Mouse (Mus musculus) spleen, postnatal 36 days (tissue): ENCODE results near the gene Olfr194.
"Not testable (repeated sequence)": the region's sequence is repeated elsewhere in the genome, so short reads cannot be mapped to it uniquely, and the experiment has no call there.

Source experiments
- DNase-seq, 2 experiments: peaks; one replicate each; pipeline ENCODE4 v3.0.0; 2022; ENCODE audit warnings: low spot score in 2 of 2, mixed read lengths in 1 of 2

Gene Olfr194

DNA sequence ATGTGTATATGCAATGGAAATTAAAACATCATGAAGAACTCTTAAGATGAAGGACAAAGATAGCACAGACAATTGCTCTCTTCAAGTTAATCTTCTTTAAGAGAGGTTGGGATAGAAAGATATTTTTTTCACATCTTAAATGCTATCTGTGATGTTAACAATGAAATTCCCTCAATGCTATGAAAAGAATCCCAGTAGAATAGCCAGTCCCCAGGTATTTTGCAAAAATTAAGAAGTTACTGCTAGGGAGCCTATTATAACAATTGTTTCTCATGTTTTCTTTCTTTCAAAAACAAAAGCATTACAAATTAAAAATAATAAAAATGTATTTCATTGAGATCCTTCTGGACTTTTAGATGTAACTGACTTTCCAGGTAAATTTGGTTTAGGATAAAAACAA, at the start of gene Olfr194:
TSS of gene Olfr194 (minus strand) at position 101 of the 400 bp plus-strand sequence.
- DNase-seq, result no peak

DNA sequence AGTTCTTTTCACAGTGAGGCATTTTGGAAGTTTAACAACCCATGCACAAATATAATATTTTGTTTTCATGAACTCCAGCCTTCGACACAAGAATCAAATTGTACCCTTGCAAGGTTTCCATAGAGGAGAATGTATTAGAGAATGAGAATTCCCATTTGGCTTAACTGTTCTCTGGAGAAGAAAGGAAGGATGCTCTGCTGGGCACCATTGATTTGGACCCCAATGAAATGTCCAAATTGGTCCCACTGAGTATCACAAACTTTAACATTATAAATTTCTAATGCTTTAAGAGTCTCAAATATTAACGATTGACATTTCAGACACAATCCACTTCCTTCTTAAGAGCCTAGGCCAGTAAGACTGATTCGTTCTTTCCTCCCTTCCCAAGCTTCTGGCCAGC, 49.5 kb upstream of the Olfr194 start, which contains the start of gene Olfr196:
TSS of gene Olfr196 (minus strand) at position 101 of the 400 bp plus-strand sequence.
- no peak for DNase-seq

DNA sequence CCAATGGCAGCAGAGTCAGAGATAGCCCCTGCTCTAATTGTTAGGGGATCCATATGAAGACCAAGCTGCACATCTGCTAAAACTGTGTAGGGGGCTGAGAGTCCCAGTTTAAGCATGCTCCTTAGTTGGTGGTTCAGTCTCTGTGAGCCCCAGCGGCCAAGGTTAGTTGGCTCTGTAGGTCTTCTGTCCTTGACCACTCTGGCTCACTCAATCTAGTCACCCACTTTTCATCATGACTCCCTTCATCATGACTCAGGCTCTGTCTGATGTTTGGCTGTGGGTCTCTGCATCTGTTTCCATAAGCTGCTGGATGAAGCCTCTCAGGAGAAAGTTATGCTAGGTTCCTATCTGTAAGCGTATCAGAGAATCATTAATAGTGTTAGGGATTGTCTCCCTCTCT, 31.1 kb upstream of the Olfr194 start:
- DNase-seq, result no peak

DNA sequence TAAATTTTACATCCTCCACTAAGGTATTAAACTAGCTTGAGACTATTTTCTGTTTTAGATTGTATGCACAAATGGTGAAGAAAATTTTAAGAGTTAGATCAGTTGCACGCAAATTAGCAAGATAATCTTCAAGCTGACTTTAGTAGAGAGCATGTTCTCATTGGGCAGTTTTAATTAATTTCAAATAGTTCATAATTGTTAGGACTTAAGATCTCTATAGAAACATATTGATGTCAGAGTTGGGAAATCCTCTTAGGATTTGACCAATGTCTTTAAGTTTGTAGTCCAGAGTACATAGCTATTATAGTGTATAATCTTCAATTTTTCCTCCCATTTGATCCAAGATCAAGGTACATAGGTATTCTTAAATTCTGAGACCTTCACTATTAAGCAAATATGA, 25.9 kb upstream of the Olfr194 start, which contains the start of gene Olfr195:
TSS of gene Olfr195 (plus strand) at position 301 of the 400 bp plus-strand sequence.
- no peak for DNase-seq

DNA sequence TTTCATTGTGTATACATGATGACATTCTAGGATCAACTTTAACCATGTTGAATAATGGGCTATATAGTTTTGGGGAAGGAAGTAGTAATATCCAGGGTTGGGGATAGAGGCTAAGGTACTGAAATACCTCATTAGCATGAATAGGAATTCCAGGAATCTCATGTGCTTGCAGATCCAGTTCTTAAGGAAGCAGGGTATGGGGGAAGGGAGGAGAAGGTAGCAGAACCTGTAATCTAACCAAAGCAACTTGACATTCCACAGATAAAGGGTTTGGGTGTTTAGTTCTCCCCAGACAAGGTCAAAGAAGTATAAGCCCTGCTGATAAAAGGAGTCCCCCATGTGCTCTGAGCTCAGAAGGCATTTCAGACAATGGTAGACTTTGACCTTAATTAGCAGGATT, 20.2 kb upstream of the Olfr194 start:
- no peak for DNase-seq

DNA sequence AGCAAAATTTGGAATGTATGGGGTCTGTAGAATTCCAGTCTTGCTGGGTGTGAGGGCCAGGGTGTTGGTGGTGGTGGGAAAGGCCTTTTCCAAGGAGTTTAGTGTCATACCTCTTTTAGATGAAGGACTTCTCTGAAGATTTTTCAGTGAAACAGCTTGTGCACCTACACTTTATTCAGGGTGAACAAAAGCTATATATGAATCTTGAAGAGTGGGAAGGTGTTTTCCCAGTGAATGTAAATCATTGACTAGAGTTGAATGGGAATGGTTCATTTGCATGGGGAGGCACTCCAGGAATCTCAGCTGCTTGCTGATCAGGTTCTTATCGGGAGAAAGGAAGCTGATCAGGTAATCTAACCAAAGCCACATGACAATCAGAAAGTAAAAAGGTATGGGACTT, 9.9 kb upstream of the Olfr194 start:
- DNase-seq, result no peak

DNA sequence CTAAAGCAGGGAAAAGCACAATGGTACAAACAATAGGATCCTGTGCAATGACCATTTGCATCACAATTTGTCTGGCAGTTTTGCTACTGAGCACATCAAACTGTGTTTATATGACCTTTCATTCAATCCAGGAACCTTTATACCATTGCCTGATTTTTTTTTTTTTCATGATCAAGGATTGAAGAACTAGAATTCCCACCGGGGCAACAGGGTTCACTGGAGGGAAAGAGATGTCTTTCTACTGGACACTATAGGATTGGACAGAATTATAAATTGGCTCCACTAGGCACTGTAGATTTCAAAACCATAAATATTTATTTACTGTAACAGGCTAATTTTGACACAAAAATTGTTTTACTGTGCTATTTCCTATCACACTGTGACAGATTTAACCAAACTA, 9.1 kb downstream of the Olfr194 start, which contains the start of gene Olfr193:
TSS of gene Olfr193 (minus strand) at position 101 of the 400 bp plus-strand sequence.
- DNase-seq, result no peak

DNA sequence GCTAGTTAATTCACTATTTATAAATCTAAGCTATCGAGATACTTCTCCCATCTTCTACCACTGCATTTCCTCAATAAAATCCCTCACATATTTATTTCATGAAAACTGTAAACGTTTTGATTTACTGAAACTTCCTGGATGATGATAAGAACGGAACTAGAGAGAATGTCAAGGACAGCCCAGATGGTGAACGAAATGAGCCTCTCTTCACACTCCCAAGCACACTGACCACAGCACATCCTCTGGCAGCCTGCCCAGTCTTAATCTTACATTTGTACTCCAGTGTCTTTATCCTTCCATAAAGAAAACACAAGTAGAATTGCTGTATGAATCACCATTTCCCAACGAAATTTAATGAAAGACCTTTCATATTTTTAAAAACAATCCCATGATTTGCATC, 12.3 kb downstream of the Olfr194 start:
- not testable (repeated sequence) for DNase-seq

DNA sequence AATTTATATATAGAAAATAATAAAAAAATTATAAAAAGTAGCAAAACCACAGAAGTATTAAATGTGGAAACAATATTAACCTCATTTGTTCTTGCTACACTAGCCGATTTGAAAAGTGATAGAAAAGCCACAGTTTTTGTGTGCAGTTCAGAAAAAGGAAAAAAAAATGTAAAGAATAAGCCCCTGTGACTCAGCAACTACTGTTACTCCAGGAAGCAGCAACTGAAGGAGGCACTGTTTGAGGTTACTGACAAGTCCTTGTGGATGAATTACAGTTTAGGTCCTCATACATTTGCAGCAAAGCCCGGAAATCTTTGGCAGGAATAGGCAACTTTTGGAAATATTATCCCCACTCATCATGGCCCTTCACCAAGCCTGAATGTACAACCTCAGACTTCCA, 15.6 kb downstream of the Olfr194 start:
- DNase-seq, result no peak

DNA sequence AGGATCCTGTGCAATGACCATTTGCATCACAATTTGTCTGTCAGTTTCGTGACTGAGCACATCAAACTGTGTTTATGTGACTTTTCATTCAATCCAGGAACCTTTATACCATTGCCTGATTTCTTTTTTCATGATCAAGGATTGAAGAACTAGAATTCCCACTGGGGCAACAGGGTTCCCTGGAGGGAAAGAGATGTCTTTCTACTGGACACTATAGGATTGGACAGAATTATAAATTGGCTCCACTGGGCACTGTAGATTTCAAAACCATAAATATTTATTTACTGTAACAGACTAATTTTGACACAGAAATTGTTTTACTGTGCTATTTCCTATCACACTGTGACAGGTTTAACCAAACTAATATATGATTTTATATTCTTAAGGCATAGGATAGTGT, 31.1 kb downstream of the Olfr194 start, which contains the start of gene Olfr191:
TSS of gene Olfr191 (minus strand) at position 101 of the 400 bp plus-strand sequence.
- DNase-seq, result not testable (repeated sequence)

DNA sequence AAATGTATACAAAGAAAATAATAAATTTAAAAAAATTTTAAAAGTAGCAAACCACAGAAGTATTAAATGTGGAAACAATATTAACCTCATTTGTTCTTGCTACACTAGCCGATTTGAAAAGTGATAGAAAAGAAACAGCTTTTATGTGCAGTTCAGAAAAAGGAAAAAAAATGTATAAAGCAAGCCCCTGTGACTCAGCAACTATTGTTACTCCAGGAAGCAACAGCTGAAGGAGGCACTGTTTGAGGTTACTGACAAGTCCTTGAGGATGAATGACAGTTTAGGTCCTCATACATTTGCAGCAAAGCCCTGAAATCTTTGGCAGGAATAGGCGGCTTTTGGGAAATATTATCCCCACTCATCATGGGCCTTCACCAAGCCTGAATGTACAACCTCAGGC, 39.8 kb downstream of the Olfr194 start:
- not testable (repeated sequence) for DNase-seq

DNA sequence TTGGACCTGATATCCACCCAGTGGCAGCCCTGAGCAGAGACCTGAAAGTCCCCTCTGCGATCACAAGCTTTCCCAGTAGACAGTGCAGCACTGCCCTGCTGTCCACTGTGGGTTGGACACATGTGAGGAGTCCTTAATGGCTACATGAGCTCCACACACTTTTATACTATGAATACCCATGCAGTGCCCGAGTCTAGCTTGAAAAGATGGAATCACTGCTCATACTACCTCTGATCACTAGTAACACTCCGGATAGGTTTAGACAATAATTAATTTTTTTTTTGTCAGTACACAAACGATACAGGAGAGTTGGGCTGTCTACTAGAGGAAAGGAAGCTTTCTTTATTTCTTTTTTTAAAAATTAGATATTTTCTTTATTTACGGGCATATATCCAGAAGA, 43.0 kb downstream of the Olfr194 start, which contains the start of gene Olfr190:
TSS of gene Olfr190 (minus strand) at position 101 of the 400 bp plus-strand sequence.
- DNase-seq, result no peak

DNA sequence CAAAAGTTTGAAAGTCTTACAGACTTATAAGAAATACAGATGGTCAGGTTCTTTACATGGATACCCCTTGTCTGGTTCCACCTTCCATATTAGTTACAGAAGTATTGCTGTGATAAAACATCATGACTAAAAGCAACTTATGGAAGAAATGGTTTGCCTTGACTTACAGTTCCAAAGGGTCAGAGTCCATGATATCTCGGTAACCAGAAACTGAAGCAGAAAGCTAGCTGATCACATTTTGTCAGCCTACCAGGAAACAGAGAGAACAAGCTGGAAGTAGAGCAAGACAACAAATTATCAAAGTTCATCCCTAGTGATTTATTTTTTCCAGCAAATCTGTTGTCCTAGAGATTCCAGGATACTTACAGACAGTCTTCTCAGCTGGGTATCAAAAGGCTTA, 47.3 kb downstream of the Olfr194 start:
- DNase-seq, result no peak

DNA sequence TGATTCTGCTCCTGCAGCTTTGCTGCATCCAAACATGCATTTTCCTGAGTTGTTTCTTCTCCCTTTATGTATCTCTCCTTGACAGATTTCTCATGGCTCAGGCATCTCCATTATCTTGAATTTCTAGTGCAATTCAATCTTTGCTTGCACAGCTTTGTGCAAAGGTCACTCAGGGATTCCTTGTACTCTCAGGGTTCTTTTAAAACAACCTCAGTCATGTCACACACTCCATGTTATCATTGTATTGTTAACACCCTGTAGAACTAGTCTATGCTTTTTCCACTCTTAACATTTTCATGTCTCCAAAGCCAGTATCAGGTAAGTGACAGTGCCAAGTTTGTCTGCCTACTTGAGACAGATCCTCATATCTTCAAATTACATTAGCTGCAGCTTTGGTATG, 49.1 kb downstream of the Olfr194 start:
- DNase-seq, result no peak
